Mouse (Mus musculus) WW6 (cell line): ENCODE results near the gene Olfr187.
"Not testable (repeated sequence)": the region's sequence is repeated elsewhere in the genome, so short reads cannot be mapped to it uniquely, and the experiment has no call there.

Source experiments
- DNase-seq: peaks from one replicate; pipeline ENCODE4 v3.0.0-alpha.2; 2013; ENCODE audit warnings: low read depth, low spot score

Gene Olfr187

DNA sequence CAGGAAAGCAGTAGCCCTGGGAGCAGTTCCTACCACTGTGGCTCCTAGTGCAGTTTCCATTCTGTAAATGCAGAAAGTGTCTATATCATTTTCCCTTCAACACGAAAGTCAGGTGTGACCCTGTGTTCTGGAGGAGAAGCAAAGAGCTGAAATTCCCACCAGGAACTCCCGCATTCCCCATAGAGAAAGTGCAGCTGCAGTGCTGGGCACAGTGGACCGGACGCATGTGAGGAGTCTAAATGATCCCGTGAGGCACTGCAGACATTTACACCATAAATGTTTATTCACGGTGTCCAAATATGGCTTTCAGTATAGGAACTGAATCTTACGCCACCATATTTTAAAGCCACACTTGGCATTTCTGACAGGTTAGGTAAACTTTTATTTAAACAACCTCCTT is at the start of gene Olfr187:
Gene Olfr187 (minus strand): TSS at position 58 of the 400 bp plus-strand sequence.
- no peak for DNase-seq

DNA sequence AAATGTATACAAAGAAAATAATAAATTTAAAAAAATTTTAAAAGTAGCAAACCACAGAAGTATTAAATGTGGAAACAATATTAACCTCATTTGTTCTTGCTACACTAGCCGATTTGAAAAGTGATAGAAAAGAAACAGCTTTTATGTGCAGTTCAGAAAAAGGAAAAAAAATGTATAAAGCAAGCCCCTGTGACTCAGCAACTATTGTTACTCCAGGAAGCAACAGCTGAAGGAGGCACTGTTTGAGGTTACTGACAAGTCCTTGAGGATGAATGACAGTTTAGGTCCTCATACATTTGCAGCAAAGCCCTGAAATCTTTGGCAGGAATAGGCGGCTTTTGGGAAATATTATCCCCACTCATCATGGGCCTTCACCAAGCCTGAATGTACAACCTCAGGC is 41.5 kb upstream of the Olfr187 start:
- not testable (repeated sequence) for DNase-seq

DNA sequence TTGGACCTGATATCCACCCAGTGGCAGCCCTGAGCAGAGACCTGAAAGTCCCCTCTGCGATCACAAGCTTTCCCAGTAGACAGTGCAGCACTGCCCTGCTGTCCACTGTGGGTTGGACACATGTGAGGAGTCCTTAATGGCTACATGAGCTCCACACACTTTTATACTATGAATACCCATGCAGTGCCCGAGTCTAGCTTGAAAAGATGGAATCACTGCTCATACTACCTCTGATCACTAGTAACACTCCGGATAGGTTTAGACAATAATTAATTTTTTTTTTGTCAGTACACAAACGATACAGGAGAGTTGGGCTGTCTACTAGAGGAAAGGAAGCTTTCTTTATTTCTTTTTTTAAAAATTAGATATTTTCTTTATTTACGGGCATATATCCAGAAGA is 38.3 kb upstream of the Olfr187 start, which contains the start of gene Olfr190:
Gene Olfr190 (minus strand): TSS at position 101 of the 400 bp plus-strand sequence.
- DNase-seq, result no peak

DNA sequence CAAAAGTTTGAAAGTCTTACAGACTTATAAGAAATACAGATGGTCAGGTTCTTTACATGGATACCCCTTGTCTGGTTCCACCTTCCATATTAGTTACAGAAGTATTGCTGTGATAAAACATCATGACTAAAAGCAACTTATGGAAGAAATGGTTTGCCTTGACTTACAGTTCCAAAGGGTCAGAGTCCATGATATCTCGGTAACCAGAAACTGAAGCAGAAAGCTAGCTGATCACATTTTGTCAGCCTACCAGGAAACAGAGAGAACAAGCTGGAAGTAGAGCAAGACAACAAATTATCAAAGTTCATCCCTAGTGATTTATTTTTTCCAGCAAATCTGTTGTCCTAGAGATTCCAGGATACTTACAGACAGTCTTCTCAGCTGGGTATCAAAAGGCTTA is 34.0 kb upstream of the Olfr187 start:
- DNase-seq, result no peak

DNA sequence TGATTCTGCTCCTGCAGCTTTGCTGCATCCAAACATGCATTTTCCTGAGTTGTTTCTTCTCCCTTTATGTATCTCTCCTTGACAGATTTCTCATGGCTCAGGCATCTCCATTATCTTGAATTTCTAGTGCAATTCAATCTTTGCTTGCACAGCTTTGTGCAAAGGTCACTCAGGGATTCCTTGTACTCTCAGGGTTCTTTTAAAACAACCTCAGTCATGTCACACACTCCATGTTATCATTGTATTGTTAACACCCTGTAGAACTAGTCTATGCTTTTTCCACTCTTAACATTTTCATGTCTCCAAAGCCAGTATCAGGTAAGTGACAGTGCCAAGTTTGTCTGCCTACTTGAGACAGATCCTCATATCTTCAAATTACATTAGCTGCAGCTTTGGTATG is 32.2 kb upstream of the Olfr187 start:
- no peak for DNase-seq

DNA sequence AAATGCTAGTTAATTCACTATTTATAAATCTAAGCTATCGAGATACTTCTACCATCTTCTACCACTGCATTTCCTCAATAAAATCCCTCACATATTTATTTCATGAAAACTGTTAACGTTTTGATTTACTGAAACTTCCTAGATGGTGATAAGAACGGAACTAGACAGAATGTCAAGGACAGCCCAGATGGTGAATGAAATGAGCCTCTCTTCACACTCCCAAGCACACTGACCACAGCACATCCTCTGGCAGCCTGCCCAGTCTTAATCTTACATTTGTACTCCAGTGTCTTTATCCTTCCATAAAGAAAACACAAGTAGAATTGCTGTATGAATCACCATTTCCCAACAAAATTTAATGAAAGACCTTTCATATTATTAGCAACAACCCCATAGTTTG is 22.8 kb upstream of the Olfr187 start:
- not testable (repeated sequence) for DNase-seq

DNA sequence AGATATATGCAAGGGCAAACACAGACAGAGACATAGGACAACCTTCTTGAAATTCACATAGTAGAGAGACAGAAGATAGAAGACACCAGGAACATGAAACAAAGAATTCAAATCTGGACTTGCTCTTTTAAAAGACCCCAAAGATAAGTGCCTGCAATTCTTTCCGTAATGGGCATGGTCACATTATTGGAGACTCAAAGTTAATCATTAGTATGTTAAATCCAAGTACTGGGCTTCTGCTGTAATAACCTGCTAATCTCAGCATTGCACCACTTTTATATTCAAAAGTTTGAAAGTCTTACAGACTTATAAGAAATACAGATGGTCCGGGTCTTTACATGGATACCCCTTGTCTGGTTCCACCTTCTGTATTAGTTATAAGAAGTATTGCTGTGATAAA is 9.7 kb upstream of the Olfr187 start:
- DNase-seq, result not testable (repeated sequence)

DNA sequence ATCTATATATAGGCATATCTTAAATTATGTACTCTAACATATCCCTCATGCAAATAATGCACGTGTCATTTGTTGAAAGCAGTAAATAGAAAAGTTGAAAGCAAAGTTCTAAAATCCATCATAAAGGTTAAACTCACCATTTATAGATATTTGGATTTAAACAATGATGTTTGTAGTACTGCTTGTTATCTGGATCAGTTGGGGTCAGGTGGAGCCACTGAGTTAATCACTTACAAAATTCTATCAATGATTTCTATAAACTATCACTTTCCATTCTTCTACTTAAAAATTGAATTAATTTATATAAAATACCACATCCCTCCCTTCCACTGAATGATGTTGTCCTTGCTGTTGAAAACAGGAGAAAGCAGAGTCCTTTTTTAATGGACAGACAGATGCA is 9.3 kb upstream of the Olfr187 start:
- no peak for DNase-seq

DNA sequence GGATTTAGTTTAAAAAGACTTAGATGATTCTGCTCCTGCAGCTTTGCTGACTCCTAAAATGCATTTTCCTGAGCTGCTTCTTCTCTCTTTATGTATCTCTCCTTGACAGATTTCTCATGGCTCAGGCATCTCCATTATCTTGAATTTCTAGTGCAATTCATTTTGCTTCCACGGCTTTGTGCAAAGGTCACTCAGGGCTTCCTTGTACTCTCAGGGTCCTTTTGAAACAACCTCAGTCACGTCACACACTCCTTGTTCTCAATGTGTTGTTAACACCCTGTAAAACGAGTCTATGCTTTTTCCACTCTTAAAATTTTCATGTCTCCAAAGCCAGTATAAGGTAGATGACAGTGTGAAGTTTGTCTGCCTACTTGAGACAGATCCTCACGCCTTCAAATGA is 8.0 kb upstream of the Olfr187 start:
- DNase-seq, result no peak

DNA sequence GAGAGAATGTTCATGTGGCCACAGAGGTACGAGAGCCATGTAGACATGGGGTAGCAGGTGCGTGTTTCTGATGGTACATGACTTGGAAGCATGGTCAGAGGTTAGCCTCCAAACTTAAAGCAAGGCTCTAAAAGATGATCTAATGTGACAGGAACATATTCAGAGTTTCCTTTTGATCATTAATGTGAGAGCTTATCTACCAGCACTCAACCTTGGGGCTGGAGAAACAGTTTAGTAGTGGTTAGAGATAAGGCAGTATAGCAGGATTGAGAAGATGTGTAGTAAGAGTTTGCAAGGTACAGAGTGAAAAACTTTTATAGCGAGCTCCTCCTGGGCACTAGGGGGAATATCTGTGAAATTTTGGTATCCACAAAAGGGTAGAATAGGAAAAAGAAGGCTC is 6.3 kb upstream of the Olfr187 start:
- no peak for DNase-seq

DNA sequence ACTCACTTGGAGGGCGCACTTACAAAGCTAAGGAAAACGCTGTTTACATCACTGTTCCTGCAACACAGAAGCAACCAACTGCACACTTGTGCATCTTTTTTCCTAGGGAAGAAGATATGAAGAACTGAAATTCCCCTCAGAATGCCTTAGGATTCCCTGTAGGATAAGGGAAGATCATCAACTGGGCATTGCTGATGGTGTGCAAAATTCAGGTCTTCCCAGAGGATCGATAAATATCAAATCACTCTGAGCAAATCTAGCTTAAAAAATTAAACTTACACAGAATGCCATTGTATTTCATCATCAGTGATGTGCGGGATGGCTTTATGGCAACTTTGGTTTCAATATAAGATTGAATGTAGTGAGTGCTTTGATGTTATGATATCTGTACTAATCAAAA is 9.4 kb downstream of the Olfr187 start, which contains the start of gene Olfr186:
Gene Olfr186 (minus strand): TSS at position 101 of the 400 bp plus-strand sequence.
- DNase-seq, result no peak

DNA sequence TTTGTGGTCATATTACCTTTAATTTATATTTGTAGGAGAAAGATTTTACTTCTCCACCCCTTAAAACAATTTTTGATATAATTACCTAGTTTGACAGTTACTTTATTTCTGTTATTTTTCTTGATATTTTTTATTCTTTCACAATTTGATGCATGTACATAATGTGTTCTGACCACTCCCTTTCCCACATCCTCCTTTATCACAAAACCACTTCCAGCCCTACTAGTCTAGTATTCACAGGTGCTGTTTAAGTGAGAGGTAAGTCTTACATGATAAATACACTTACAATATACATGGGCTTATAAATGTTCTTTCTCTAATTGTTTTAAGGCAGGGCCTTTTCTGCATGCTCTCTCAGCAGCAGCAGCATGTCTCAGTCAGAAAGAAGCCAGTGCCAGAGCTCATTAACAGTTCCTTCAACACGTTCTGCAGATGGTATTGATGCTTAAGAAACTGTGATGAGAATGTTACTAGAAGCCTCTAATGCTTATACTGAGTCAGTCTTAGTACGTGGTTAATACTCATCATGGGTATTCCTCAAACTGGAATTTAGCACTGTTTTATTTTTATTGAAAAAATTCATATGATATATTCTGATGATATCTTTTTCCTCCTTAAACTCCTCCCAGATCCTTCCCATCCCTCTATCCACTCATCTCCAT is 26.1 kb downstream of the Olfr187 start:
- no peak for DNase-seq

DNA sequence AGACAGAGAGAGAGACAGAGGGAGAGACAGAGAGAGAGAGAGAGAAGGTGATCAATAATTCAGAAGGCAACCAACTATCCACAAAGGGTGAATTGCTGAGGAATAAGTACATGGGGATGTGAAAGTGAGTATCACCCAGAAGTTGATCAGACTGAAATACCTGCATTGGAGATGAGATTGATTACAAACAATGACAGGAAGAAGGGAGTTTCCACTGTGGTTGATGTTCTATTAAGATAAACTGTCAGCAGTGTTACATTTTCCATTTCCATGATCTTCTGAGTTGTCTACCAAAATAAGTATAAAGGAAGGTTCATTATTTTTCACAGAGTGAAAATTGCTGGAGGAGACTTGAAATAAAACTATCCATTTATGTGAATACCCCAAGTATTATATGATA is 32.4 kb downstream of the Olfr187 start:
- no peak for DNase-seq

DNA sequence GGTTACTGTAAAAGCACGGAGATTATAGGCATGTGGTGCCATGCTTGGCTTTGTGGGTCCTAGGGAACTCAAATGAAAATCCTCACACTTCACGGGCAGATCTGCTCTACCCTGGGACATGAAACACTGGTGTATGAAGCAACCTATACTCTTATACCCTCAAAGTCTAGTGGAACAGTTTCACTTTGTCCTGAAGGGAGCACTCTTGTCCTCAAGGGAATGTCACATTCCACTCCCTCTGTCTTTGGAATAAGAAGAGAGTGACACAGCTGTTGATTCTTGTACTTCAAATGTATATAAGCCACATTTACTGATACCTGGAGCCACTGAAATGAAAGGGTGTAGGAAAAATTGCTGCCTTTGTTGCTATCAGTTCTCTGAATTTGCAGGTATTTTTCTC is 44.5 kb downstream of the Olfr187 start, which contains the start of gene Olfr183:
Gene Olfr183 (plus strand): TSS at position 301 of the 400 bp plus-strand sequence.
- no peak for DNase-seq
